Mouse (Mus musculus): ENCODE data around the gene Pitpnc1. TPM values are rescaled to one million over a fixed set of nuclear protein-coding genes. Genes with fewer than 3 reads are reported as not detected.

Pitpnc1 gene
- total and polyA plus RNA-seq, 3 experiments: 2.4 to 5.4 (median 3.6) TPM

DNA sequence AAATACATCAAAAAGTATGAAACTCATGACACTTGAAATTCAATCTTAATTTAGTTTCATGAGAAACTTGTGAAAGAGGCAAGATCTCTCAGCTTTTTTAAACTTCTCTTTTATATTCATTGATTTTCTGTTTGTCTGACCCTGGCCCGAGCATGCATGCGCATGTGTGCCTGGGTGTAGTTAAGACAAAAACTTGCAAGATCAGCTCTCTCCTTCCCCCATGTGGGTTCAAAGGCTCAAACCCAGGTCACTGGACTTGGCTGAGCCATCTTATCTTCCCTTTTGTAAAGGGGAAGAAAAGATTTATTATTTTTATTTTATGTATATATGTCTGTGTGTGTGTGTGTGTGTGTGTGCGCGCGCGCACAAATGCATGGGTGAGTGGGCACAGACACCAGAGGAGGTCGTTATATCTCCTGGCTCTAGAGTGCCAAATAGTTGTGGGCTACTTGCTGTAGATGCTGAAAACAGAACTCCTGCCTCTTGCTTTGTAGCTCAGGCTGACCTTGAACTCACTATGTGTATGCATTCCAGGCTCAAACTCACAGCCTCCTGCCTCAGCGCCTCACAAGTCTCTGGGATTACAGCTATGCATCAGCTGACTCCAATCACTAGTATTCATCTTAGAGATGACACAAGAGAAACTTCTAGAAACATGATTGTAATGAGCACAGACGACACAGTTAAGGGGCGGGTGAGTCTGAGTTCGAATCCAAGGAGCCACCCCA is 64.7 kb downstream of the Pitpnc1 start:
- dilution Hi-C loops (cut with MboI; ENCODE audit: extremely low pct_ligation_motif_present, extremely low pct_unique_long_range_greater_than_20kb, low sequenced_read_pairs) (no loop called here), in situ Hi-C loops (cut with MboI; ENCODE audit: low pct_ligation_motif_present, low pct_unique_long_range_greater_than_20kb, low sequenced_read_pairs) (no loop called here)
- TF ChIP-seq BHLHE40 (IDR thresholded peaks at IDR 0.05; ENCODE audit: low read depth, low read length): no peak
- TF ChIP-seq CTCF (conservative IDR thresholded peaks at IDR 0.05 in 1 of 2, IDR thresholded peaks at IDR 0.05 in 1 of 2; ENCODE audit: low read depth in 2 of 2, low read length in 2 of 2): no peak
- TF ChIP-seq PAX5 (IDR thresholded peaks at IDR 0.05; ENCODE audit: low read length): no peak
- no peak for TF ChIP-seq SIN3A (IDR thresholded peaks at IDR 0.05; ENCODE audit: low read length)
- TF ChIP-seq RCOR1 (conservative IDR thresholded peaks at IDR 0.05; ENCODE audit: low read depth, low read length): no peak
- no peak for TF ChIP-seq MAFK (IDR thresholded peaks at IDR 0.05; ENCODE audit: insufficient replicate concordance, low read length)
- TF ChIP-seq TBP (conservative IDR thresholded peaks at IDR 0.05; ENCODE audit: low read depth, low read length): no peak
- TF ChIP-seq ZKSCAN1 (IDR thresholded peaks at IDR 0.05; ENCODE audit: borderline replicate concordance, low read depth, low read length): no peak
- no peak for TF ChIP-seq ZNF384 (IDR thresholded peaks at IDR 0.05; ENCODE audit: low read depth, low read length)
- no peak for TF ChIP-seq HCFC1 (IDR thresholded peaks at IDR 0.05; ENCODE audit: low read depth, low read length)
- TF ChIP-seq POLR2AphosphoS2 (IDR thresholded peaks at IDR 0.05; ENCODE audit: low read depth, low read length): no peak
- no peak for TF ChIP-seq ZC3H11A (IDR thresholded peaks at IDR 0.05; ENCODE audit: low read depth, low read length)
- no peak for TF ChIP-seq CHD2 (IDR thresholded peaks at IDR 0.05; ENCODE audit: low read length)
- TF ChIP-seq KAT2A (IDR thresholded peaks at IDR 0.05; ENCODE audit: insufficient replicate concordance, low read length): no peak
- no peak for TF ChIP-seq UBTF (IDR thresholded peaks at IDR 0.05; ENCODE audit: low read depth, low read length)
- no peak for TF ChIP-seq ETS1 (conservative IDR thresholded peaks at IDR 0.05; ENCODE audit: low read depth, low read length)
- no peak for TF ChIP-seq GABPA (IDR thresholded peaks at IDR 0.05; ENCODE audit: insufficient replicate concordance, low read depth, low read length)
- TF ChIP-seq MXI1 (IDR thresholded peaks at IDR 0.05; ENCODE audit: low read depth, low read length): no peak
- no peak for TF ChIP-seq MAZ (IDR thresholded peaks at IDR 0.05; ENCODE audit: low read depth, low read length)
- no peaks in the 10 kb centered on the region for H3K79me2 ChIP-seq (replicated peaks; ENCODE audit: control insufficient read depth, extremely low read depth, insufficient read depth, poor library complexity, severe bottlenecking)
- peaks cover 1% of the 10 kb centered on the region for H3K9me3 ChIP-seq (replicated peaks; ENCODE audit: low read length)
- no peak for DNase-seq (ENCODE audit: extremely low read depth)
- H3K4me1 ChIP-seq (ENCODE audit: control insufficient read depth in 1 of 2, insufficient read depth in 2 of 2): no peaks in the 10 kb centered on the region
- H3K27me3 ChIP-seq (replicated peaks): no peaks in the 10 kb centered on the region
- no peak overlapping the region for H3K4me2 ChIP-seq (ENCODE audit: insufficient read depth, low read depth, poor library complexity, severe bottlenecking)
- no peak overlapping the region for H3K27ac ChIP-seq (ENCODE audit: insufficient read depth, low read depth)
- H3K4me3 ChIP-seq (replicated peaks in 1 of 3; ENCODE audit: low read depth in 2 of 3, low read length in 2 of 3, poor library complexity in 1 of 3): no peak overlapping the region
- no peaks in the 10 kb centered on the region for H3K36me3 ChIP-seq (replicated peaks in 1 of 2; ENCODE audit: control insufficient read depth in 1 of 2, insufficient read depth in 1 of 2, low read length in 1 of 2)
- H3K9ac ChIP-seq (ENCODE audit: insufficient read depth, low read depth): no peak overlapping the region

DNA sequence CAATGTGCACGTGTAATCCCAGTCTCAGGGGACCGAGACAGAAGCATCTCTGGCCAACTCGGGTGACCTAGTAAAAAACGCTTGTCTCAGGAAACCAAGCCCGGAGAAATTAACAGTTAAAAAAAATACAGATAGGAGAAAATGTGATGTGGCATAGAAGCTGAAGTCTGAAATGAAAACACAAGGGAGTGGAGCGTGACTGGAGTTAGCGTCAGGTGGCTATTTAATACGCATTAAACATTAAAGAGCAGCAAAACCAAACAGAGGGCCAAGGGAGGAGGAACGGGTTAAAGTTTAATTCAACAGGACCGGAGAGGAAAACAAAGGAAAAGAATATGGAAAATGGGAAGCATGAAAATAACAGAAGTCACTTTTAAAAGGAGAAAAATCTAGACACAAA is 67.2 kb downstream of the Pitpnc1 start:
- Histone ChIP-seq H3K79me2 (replicated peaks; ENCODE audit: control insufficient read depth, extremely low read depth, insufficient read depth, poor library complexity, severe bottlenecking) (no peaks in the 10 kb centered on the region), H3K36me3 (replicated peaks in 1 of 2; ENCODE audit: control insufficient read depth in 1 of 2, insufficient read depth in 1 of 2, low read length in 1 of 2) (no peaks in the 10 kb centered on the region), H3K4me1 (ENCODE audit: control insufficient read depth in 1 of 2, insufficient read depth in 2 of 2) (no peaks in the 10 kb centered on the region), H3K4me2 (ENCODE audit: insufficient read depth, low read depth, poor library complexity, severe bottlenecking) (no peak overlapping the region), H3K27me3 (replicated peaks) (no peaks in the 10 kb centered on the region), H3K4me3 (replicated peaks in 1 of 3; ENCODE audit: low read depth in 2 of 3, low read length in 2 of 3, poor library complexity in 1 of 3) (no peak overlapping the region), H3K9ac (ENCODE audit: insufficient read depth, low read depth) (no peak overlapping the region), H3K27ac (ENCODE audit: insufficient read depth, low read depth) (no peak overlapping the region), H3K9me3 (replicated peaks; ENCODE audit: low read length) (peaks cover 1% of the 10 kb centered on the region)
- dilution Hi-C loops (cut with MboI; ENCODE audit: extremely low pct_ligation_motif_present, extremely low pct_unique_long_range_greater_than_20kb, low sequenced_read_pairs) (no loop called here), in situ Hi-C loops (cut with MboI; ENCODE audit: low pct_ligation_motif_present, low pct_unique_long_range_greater_than_20kb, low sequenced_read_pairs) (no loop called here)
- TF ChIP-seq UBTF (IDR thresholded peaks at IDR 0.05; ENCODE audit: low read depth, low read length) (no peak), ELF1 (IDR thresholded peaks at IDR 0.05; ENCODE audit: low read depth, low read length) (no peak), TBP (conservative IDR thresholded peaks at IDR 0.05; ENCODE audit: low read depth, low read length) (no peak), HCFC1 (IDR thresholded peaks at IDR 0.05; ENCODE audit: low read depth, low read length) (no peak), MYC (IDR thresholded peaks at IDR 0.05; ENCODE audit: low read depth, low read length) (no peak), USF2 (conservative IDR thresholded peaks at IDR 0.05; ENCODE audit: low read depth, low read length) (no peak)
- no peak for DNase-seq (ENCODE audit: extremely low read depth)
